Mouse (Mus musculus) left cerebral cortex, adult 8-10 months (tissue): ENCODE results near the gene Akr1c19. TPM values are rescaled to one million over a fixed set of nuclear protein-coding genes. Genes with fewer than 3 reads are reported as not detected.
"Not testable (repeated sequence)": the region's sequence is repeated elsewhere in the genome, so short reads cannot be mapped to it uniquely, and the experiment has no call there.

ENCODE experiments used
- DNase-seq, 2 experiments: peaks; one replicate each; pipeline ENCODE4 v3.0.0; 2022; ENCODE audit warnings: low spot score in 2 of 2
- total RNA-seq, 4 experiments: library from RNA; stranded (reverse); gene quantifications; 2 replicates each; pipeline ENCODE4 v1.2.4; 2022

Akr1c19 gene
- not detected for total RNA-seq

GRCm38 (mm10) chr13:4228441-4228840 lies at the start of gene Akr1c19:
TSS of gene Akr1c19 (plus strand) at chr13:4228700.
- DNase-seq = no peak

- not testable (repeated sequence) for DNase-seq
These were observed 47.2 kb upstream of the Akr1c19 start for GRCm38 (mm10) chr13:4181321-4181720.

GRCm38 (mm10) chr13:4183116-4183515 lies 45.4 kb upstream of the Akr1c19 start:
- no peak for DNase-seq

GRCm38 (mm10) chr13:4186641-4187411 lies 41.7 kb upstream of the Akr1c19 start:
- not testable (repeated sequence) for DNase-seq

- no peak for DNase-seq
These were observed 40.3 kb upstream of the Akr1c19 start for GRCm38 (mm10) chr13:4188174-4188573.

GRCm38 (mm10) chr13:4190904-4191303 lies 37.6 kb upstream of the Akr1c19 start, which contains the start of gene Akr1c13:
TSS of gene Akr1c13 (plus strand) at chr13:4191150.
- no peak for DNase-seq

- no peak for DNase-seq
These were observed 36.0 kb upstream of the Akr1c19 start for GRCm38 (mm10) chr13:4192511-4192910.

- no peak for DNase-seq
These were observed 22.2 kb upstream of the Akr1c19 start for GRCm38 (mm10) chr13:4206147-4206903.

- DNase-seq = no peak
These were observed 16.8 kb upstream of the Akr1c19 start for GRCm38 (mm10) chr13:4211560-4212299.

GRCm38 (mm10) chr13:4212309-4212708 lies 16.2 kb upstream of the Akr1c19 start:
- DNase-seq = no peak

- not testable (repeated sequence) for DNase-seq
These were observed 13.0 kb upstream of the Akr1c19 start for GRCm38 (mm10) chr13:4215496-4215895.

- no peak for DNase-seq
These were observed 2.5 kb downstream of the Akr1c19 start for GRCm38 (mm10) chr13:4230841-4231623.

GRCm38 (mm10) chr13:4233135-4233534 lies 4.6 kb downstream of the Akr1c19 start:
- no peak for DNase-seq

- DNase-seq = no peak
These were observed 5.2 kb downstream of the Akr1c19 start for GRCm38 (mm10) chr13:4233536-4234172.

GRCm38 (mm10) chr13:4244861-4245559 lies 16.5 kb downstream of the Akr1c19 start:
- no peak for DNase-seq

- DNase-seq = no peak
These were observed 20.8 kb downstream of the Akr1c19 start for GRCm38 (mm10) chr13:4249347-4249746.

GRCm38 (mm10) chr13:4256894-4257293 lies 28.4 kb downstream of the Akr1c19 start:
- DNase-seq = not testable (repeated sequence)

GRCm38 (mm10) chr13:4257349-4257748 lies 28.8 kb downstream of the Akr1c19 start:
- DNase-seq = no peak

- no peak for DNase-seq
These were observed 36.1 kb downstream of the Akr1c19 start for GRCm38 (mm10) chr13:4264612-4265011.

- no peak for DNase-seq
These were observed 36.5 kb downstream of the Akr1c19 start for GRCm38 (mm10) chr13:4265047-4265446.
